Mouse (Mus musculus) erythroid progenitor cell, adult 5-6 weeks (primary cell): ENCODE results near the gene Prkar2a. TPM values are rescaled to one million over a fixed set of nuclear protein-coding genes. Genes with fewer than 3 reads are reported as not detected.
A peak's percentile ranks its signal among the peaks of the same experiment; 100 is the strongest.

ENCODE experiments used
- ATAC-seq: replicated peaks from 2 replicates; pipeline ENCODE4 v1.8.0; 2016; ENCODE audit warnings: moderate number of reproducible peaks, mild to moderate bottlenecking, moderate TSS enrichment, inconsistent platforms; ENCODE audit not compliant: poor library complexity, low FRiP score, severe bottlenecking
- total RNA-seq, 2 experiments: library from RNA; stranded (forward) in 1 of 2; stranded (reverse) in 1 of 2; fragments of 150-400 nt in 1 of 2; fragments of 186-747, 209-891 nt in 1 of 2; gene quantifications; 2 replicates each; pipeline versions ENCODE4 v1.2.3 to v1.2.4; 2015 to 2017; ENCODE audit warnings: low replicate concordance in 2 of 2

The Prkar2a gene
- total RNA-seq, 2 experiments from 2014 or later, result 1.4 to 10.9 TPM

- no peak for ATAC-seq
Observed at GRCm38 (mm10) chr9:108691371-108691770, 2.3 kb downstream of the Prkar2a start.

- ATAC-seq, result peak; percentile 77
Observed at GRCm38 (mm10) chr9:108691846-108692225, 2.7 kb downstream of the Prkar2a start.

GRCm38 (mm10) chr9:108692226-108693041, 3.3 kb downstream of the Prkar2a start:
- ATAC-seq, result peak; percentile 45

GRCm38 (mm10) chr9:108693946-108694345, 4.8 kb downstream of the Prkar2a start:
- ATAC-seq, result no peak

GRCm38 (mm10) chr9:108694533-108694932, 5.4 kb downstream of the Prkar2a start:
- ATAC-seq, result no peak

- ATAC-seq, result no peak
Observed at GRCm38 (mm10) chr9:108702476-108702875, 13.4 kb downstream of the Prkar2a start.

- no peak for ATAC-seq
Observed at GRCm38 (mm10) chr9:108703373-108704110, 14.4 kb downstream of the Prkar2a start.

- ATAC-seq, result no peak
Observed at GRCm38 (mm10) chr9:108704591-108704990, 15.5 kb downstream of the Prkar2a start.

- ATAC-seq, result no peak
Observed at GRCm38 (mm10) chr9:108707212-108707611, 18.1 kb downstream of the Prkar2a start.

- ATAC-seq, result no peak
Observed at GRCm38 (mm10) chr9:108708833-108709232, 19.7 kb downstream of the Prkar2a start.

- no peak for ATAC-seq
Observed at GRCm38 (mm10) chr9:108710767-108711166, 21.7 kb downstream of the Prkar2a start.

GRCm38 (mm10) chr9:108716199-108716598, 27.1 kb downstream of the Prkar2a start:
- ATAC-seq, result no peak

GRCm38 (mm10) chr9:108723751-108724150, 34.6 kb downstream of the Prkar2a start:
- no peak for ATAC-seq

- ATAC-seq, result no peak
Observed at GRCm38 (mm10) chr9:108726116-108726515, 37.0 kb downstream of the Prkar2a start.

- no peak for ATAC-seq
Observed at GRCm38 (mm10) chr9:108729050-108729449, 39.9 kb downstream of the Prkar2a start.

GRCm38 (mm10) chr9:108732462-108732861, 43.3 kb downstream of the Prkar2a start:
- ATAC-seq, result no peak

- no peak for ATAC-seq
Observed at GRCm38 (mm10) chr9:108734626-108735025, 45.5 kb downstream of the Prkar2a start.

- no peak for ATAC-seq
Observed at GRCm38 (mm10) chr9:108739239-108739638, 50.1 kb downstream of the Prkar2a start.

GRCm38 (mm10) chr9:108740062-108740461, 50.9 kb downstream of the Prkar2a start:
- no peak for ATAC-seq

- ATAC-seq, result no peak
Observed at GRCm38 (mm10) chr9:108742048-108742447, 52.9 kb downstream of the Prkar2a start.

- ATAC-seq, result no peak
Observed at GRCm38 (mm10) chr9:108746876-108747499, 57.9 kb downstream of the Prkar2a start.
